Mouse (Mus musculus) lung, postnatal 0 days (tissue): Measurements from ENCODE around the gene Lamtor2.

Experiments used
- CTCF ChIP-seq: IDR thresholded peaks from 2 replicates; pipeline ENCODE4 v1.5.1; 2016; ENCODE audit warnings: antibody characterized with exemption, mild to moderate bottlenecking
- EP300 ChIP-seq: IDR thresholded peaks from 2 replicates; pipeline ENCODE4 v1.6.1; 2016; ENCODE audit warnings: antibody characterized with exemption, mild to moderate bottlenecking, control low read depth

DNA sequence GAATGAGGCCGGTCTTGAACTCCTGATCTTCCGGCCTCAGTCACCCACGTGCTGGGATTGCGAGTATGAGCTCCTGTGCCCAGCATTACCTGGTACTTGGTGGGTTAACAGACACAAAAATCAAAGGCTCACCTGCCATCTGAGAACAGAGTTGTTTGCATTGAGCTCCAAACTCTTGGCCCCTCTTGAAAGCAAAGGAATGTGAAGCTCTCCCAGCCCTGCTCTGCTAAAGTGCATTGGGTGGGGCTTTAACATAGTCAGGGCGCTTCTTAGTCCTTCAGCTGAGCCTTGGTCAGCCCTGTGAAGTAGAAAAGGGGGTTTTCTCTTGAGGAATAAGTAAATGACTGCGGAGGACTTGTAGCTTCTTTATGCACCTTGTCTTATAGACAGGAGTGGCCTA, 32.9 kb upstream of the Lamtor2 start:
- TF ChIP-seq CTCF (no peak), EP300 (peak; percentile 84)
